Mouse (Mus musculus): ENCODE measurements around the gene Fgfr2.

Gene Fgfr2

GRCm38 (mm10) chr7:131777461-131778270 is 1345.5 kb downstream of the Fgfr2 start:
- no peak for DNase-seq (ENCODE audit: low spot score in 2 of 2)

- no peak for DNase-seq (ENCODE audit: low spot score in 2 of 2)
These were observed 1346.9 kb downstream of the Fgfr2 start for GRCm38 (mm10) chr7:131776191-131776752.

- DNase-seq (ENCODE audit: low spot score in 2 of 2): no peak
These were observed 1365.2 kb downstream of the Fgfr2 start for GRCm38 (mm10) chr7:131757922-131758321.

GRCm38 (mm10) chr7:131747152-131748010 is 1375.8 kb downstream of the Fgfr2 start:
- no peak for DNase-seq (ENCODE audit: low spot score in 2 of 2)

GRCm38 (mm10) chr7:131746752-131747151 is 1376.4 kb downstream of the Fgfr2 start:
- no peak for DNase-seq (ENCODE audit: low spot score in 2 of 2)

GRCm38 (mm10) chr7:131743193-131743592 is 1380.0 kb downstream of the Fgfr2 start:
- no peak for DNase-seq (ENCODE audit: low spot score in 2 of 2)

- no peak for DNase-seq (ENCODE audit: low spot score in 2 of 2)
These were observed 1400.2 kb downstream of the Fgfr2 start for GRCm38 (mm10) chr7:131722783-131723575.

- no peak for DNase-seq (ENCODE audit: low spot score in 2 of 2)
These were observed 1400.8 kb downstream of the Fgfr2 start for GRCm38 (mm10) chr7:131722316-131722715.

- DNase-seq (ENCODE audit: low spot score in 2 of 2): no peak
These were observed 1404.9 kb downstream of the Fgfr2 start for GRCm38 (mm10) chr7:131718280-131718679.

- no peak for DNase-seq (ENCODE audit: low spot score in 2 of 2)
These were observed 1410.1 kb downstream of the Fgfr2 start for GRCm38 (mm10) chr7:131713076-131713475.

GRCm38 (mm10) chr7:131696889-131697288 is 1426.3 kb downstream of the Fgfr2 start:
- no peak for DNase-seq (ENCODE audit: low spot score in 2 of 2)

- DNase-seq (ENCODE audit: low spot score in 2 of 2): no peak
These were observed 1435.8 kb downstream of the Fgfr2 start for GRCm38 (mm10) chr7:131687324-131687723.

- DNase-seq (ENCODE audit: low spot score in 2 of 2): no peak
These were observed 1446.0 kb downstream of the Fgfr2 start for GRCm38 (mm10) chr7:131677126-131677525.

- no peak for DNase-seq (ENCODE audit: low spot score in 2 of 2)
These were observed 1452.6 kb downstream of the Fgfr2 start for GRCm38 (mm10) chr7:131670586-131670985.

GRCm38 (mm10) chr7:131669326-131669725 is 1453.8 kb downstream of the Fgfr2 start:
- no peak for DNase-seq (ENCODE audit: low spot score in 2 of 2)

GRCm38 (mm10) chr7:131660726-131661125 is 1462.4 kb downstream of the Fgfr2 start:
- DNase-seq (ENCODE audit: low spot score in 2 of 2): no peak

- DNase-seq (ENCODE audit: low spot score in 2 of 2): no peak
These were observed 1467.1 kb downstream of the Fgfr2 start for GRCm38 (mm10) chr7:131656017-131656416.

GRCm38 (mm10) chr7:131653416-131653815 is 1469.7 kb downstream of the Fgfr2 start:
- DNase-seq (ENCODE audit: low spot score in 2 of 2): no peak

GRCm38 (mm10) chr7:131651921-131652694 is 1471.0 kb downstream of the Fgfr2 start:
- DNase-seq (ENCODE audit: low spot score in 2 of 2): no peak

GRCm38 (mm10) chr7:131650277-131650676 is 1472.9 kb downstream of the Fgfr2 start:
- DNase-seq (ENCODE audit: low spot score in 2 of 2): no peak

GRCm38 (mm10) chr7:131648276-131648675 is 1474.9 kb downstream of the Fgfr2 start:
- DNase-seq (ENCODE audit: low spot score in 2 of 2): no peak
